Mouse (Mus musculus): ENCODE results near the gene Tarsl2.

DNA sequence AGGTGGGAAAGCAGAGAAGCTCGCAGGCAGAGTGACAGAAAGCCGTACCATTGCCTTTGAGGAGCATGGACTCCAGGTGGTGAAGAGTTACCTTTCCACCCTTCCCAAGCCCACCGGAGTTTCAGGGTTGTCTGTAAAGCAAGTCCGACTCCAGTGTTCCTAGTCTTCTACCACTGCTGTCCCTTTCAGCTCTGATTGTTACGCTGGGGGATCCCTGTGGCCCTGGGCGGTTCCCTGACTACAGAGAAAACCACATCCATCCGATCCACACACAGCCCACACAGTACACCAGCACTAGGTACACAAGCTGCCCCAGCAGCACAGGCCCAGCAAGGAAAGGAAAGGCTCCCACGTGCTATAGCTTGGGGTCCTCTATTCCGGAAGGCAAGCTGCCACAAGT, 42.0 kb downstream of the Tarsl2 start:
- no peak for TF ChIP-seq POLR2A (IDR thresholded peaks at IDR 0.05; ENCODE audit: low read depth, low read length)
- no peak for TF ChIP-seq CTCF (IDR thresholded peaks at IDR 0.05; ENCODE audit: extremely low read depth, insufficient read depth, insufficient read length, insufficient replicate concordance)

Measured in spleen, adult 2 months (tissue).